Mouse (Mus musculus): ENCODE data around the gene Stx5a. TPM values are rescaled to one million over a fixed set of nuclear protein-coding genes. Genes with fewer than 3 reads are reported as not detected.
A peak's percentile ranks its signal among the peaks of the same experiment; 100 is the strongest.
"Not testable (repeated sequence)": the region's sequence is repeated elsewhere in the genome, so short reads cannot be mapped to it uniquely, and the experiment has no call there.

Gene Stx5a
- polyA plus RNA-seq, 1 experiment from 2014 or later: 150 TPM

DNA sequence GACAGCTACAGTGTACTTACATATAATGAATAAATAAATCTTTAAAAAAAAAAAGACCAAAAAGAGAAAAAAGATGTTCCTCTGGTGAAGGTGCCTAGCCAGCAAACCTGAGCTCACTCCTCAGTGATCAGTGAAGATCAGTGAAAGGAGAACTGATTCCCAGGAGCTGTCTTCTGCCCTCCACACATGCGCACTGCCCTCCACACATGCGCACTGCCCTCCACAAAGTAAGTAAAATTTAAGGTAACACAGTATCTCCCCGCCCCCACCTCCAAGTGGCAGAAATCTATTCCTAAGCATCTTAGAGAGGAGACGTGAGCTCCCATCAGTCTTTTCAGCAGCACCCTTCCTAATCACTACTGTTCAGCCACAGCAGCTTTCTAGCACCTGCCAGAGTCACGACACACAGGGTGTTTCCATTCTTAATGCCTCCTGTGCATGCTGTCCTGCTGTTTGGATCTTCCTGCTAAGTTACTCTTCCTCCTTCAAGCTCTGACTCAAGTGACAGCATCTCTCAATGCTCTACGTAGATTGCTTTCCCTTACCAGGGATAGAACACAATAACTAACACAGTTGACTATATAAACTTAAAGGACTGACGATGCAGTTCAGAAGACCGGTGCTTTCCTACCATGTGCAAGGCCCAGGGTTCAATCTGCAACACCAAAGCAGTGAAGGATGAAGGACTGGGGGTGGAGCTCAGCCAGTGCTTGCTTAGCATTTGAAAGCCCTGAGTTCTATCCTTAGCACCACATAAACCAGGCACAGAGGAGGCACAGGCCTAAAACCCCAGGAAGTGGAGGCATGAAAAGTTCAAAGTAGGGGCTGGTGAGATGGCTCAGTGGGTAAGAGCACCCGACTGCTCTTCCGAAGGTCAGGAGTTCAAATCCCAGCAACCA lies 25.1 kb upstream of the Stx5a start:
- Histone ChIP-seq H3K4me2 (replicated peaks; ENCODE audit: low read depth, low read length) (no peak overlapping the region), H3K27me3 (ENCODE audit: insufficient read depth, low read length) (no peaks in the 10 kb centered on the region), H3K36me3 (ENCODE audit: insufficient read depth, low read length) (0 out of 2 replicates have a peak, but pooled peaks cover under 1% of the 10 kb centered on the region), H3K4me3 (ENCODE audit: low read length) (no peak overlapping the region), H3K27ac (ENCODE audit: low read length) (no peak overlapping the region), H3K4me1 (ENCODE audit: insufficient read depth, low read length) (peaks cover 20% of the 10 kb centered on the region), H3K9me3 (ENCODE audit: low read length) (no peaks in the 10 kb centered on the region), H3K9ac (replicated peaks; ENCODE audit: low read length) (no peak overlapping the region)
- ATAC-seq (ENCODE audit: low FRiP score, low TSS enrichment): no peak
- 70% methylated on average over 10 of the region's 10 CpGs for WGBS

DNA sequence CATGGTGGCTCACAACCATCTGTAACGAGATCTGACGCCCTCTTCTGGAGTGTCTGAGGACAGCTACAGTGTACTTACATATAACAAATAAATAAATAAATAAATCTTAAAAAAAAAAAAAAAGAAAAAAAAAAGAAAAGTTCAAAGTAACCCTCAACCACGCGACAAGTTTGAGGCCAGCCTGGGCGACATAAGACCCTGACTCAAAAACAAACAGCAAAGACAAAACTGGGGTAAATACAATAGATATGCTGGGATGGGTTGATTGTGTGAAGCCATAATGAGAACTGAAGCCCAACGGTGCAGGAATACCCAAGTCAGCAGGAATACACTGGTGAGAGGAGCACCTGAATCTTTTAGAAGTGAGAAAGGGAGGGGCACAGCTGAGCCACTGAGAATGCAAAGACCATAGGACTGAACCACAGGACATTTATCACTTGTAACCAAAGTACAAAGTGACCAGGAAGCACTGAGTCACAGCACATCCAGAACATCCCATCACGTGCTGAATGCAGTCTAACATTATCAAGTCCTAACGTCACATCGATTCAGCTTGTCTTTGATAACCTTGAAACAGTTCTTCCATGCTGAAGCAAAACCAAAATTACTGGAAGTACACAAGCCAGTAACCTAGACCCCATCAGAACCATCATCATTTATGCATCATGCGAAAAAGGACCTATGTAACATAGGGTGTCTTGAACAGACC lies 24.3 kb upstream of the Stx5a start:
- H3K27ac ChIP-seq (ENCODE audit: low read length): no peak overlapping the region
- no peak overlapping the region for H3K4me3 ChIP-seq (ENCODE audit: low read length)
- no peak for ATAC-seq (ENCODE audit: low FRiP score, low TSS enrichment)
- peaks cover 18% of the 10 kb centered on the region for H3K4me1 ChIP-seq (ENCODE audit: insufficient read depth, low read length)
- no peak overlapping the region for H3K4me2 ChIP-seq (replicated peaks; ENCODE audit: low read depth, low read length)
- no peak overlapping the region for H3K9ac ChIP-seq (replicated peaks; ENCODE audit: low read length)
- no peaks in the 10 kb centered on the region for H3K27me3 ChIP-seq (ENCODE audit: insufficient read depth, low read length)
- H3K9me3 ChIP-seq (ENCODE audit: low read length): no peaks in the 10 kb centered on the region
- 76% methylated on average over 8 of the region's 10 CpGs for WGBS
- no peaks in the 10 kb centered on the region for H3K36me3 ChIP-seq (ENCODE audit: insufficient read depth, low read length)

DNA sequence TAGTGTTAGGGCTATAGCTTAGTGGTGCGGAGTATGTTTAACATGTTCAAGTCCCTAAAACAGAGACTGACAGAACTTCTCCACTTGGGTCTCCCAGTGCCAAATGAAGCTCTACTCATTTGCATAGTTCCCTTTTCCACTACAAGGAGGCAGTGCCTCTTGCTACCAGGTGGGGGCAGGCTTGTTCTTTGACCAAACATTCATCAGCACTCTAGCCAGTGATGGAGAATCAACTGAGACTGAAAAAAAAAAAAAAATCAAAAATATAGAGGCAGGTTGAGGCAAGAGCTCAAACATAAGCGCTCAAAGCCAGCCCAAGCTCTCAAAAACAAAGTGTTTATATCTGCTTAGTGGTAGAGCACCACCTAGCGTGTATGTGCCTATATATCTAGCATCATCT lies 22.9 kb upstream of the Stx5a start:
- H3K9me3 ChIP-seq (ENCODE audit: low read length): no peaks in the 10 kb centered on the region
- no peak overlapping the region for H3K4me2 ChIP-seq (replicated peaks; ENCODE audit: low read depth, low read length)
- H3K36me3 ChIP-seq (ENCODE audit: insufficient read depth, low read length): no peaks in the 10 kb centered on the region
- H3K4me1 ChIP-seq (ENCODE audit: insufficient read depth, low read length): peaks cover 19% of the 10 kb centered on the region
- no peaks in the 10 kb centered on the region for H3K27me3 ChIP-seq (ENCODE audit: insufficient read depth, low read length)
- ATAC-seq (ENCODE audit: low FRiP score, low TSS enrichment): no peak
- WGBS: 74% methylated on average over 3 of the region's 3 CpGs
- no peak overlapping the region for H3K9ac ChIP-seq (replicated peaks; ENCODE audit: low read length)
- no peak overlapping the region for H3K4me3 ChIP-seq (ENCODE audit: low read length)
- H3K27ac ChIP-seq (ENCODE audit: low read length): no peak overlapping the region

DNA sequence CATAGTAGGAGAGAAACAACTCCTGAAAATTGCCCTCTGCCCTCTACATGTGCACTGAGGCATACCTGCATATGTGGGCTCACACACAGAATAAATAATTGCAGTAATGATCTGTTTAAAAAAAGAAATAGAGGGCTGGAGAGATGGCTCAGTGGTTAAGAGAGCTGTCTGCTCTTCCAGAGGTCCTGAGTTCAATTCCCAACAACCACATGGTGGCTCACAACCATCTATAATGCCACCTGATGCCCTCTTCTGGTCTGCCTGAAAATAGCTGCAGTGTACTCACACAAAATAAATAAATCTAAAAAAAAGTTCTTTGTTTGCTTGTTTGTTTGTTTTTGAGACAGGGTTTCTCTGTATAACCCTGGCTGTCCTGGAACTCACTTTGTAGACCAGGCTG lies 22.2 kb upstream of the Stx5a start:
- H3K4me1 ChIP-seq (ENCODE audit: insufficient read depth, low read length): peaks cover 18% of the 10 kb centered on the region
- H3K36me3 ChIP-seq (ENCODE audit: insufficient read depth, low read length); H3K27me3 ChIP-seq (ENCODE audit: insufficient read depth, low read length); ATAC-seq (ENCODE audit: low FRiP score, low TSS enrichment); H3K9ac ChIP-seq (replicated peaks; ENCODE audit: low read length); H3K27ac ChIP-seq (ENCODE audit: low read length); H3K4me3 ChIP-seq (ENCODE audit: low read length); H3K4me2 ChIP-seq (replicated peaks; ENCODE audit: low read depth, low read length); H3K9me3 ChIP-seq (ENCODE audit: low read length): not testable (repeated sequence)

DNA sequence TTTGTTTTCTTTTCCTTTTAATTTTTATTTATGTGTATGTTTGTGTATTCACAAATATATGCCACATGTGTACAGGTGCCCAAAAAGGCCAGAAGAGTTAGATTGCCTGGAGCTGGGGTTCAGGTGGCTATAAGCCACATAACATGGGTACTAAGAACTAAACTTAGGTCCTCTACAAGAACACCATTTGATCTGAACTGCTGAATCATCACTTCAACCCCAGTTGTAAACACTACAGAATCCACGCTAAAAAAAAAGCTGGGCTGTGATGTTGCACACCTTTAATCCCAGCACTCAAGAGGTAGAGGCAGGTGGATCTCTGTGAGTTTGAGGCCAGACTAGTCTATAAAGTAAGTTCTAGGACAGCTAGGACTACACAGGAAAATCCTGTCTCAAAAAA lies 19.8 kb upstream of the Stx5a start:
- ATAC-seq (ENCODE audit: low FRiP score, low TSS enrichment): no peak
- Histone ChIP-seq H3K4me1 (ENCODE audit: insufficient read depth, low read length) (peaks cover 28% of the 10 kb centered on the region), H3K4me3 (ENCODE audit: low read length) (no peak overlapping the region), H3K36me3 (ENCODE audit: insufficient read depth, low read length) (peaks cover 21% of the 10 kb centered on the region), H3K4me2 (replicated peaks; ENCODE audit: low read depth, low read length) (no peak overlapping the region), H3K9me3 (ENCODE audit: low read length) (no peaks in the 10 kb centered on the region), H3K27me3 (ENCODE audit: insufficient read depth, low read length) (no peaks in the 10 kb centered on the region), H3K9ac (replicated peaks; ENCODE audit: low read length) (peak overlapping the region; percentile 85; the same call in 1 of the 2 replicates), H3K27ac (ENCODE audit: low read length) (no peak overlapping the region)
- WGBS: 71% methylated on average over 1 of the region's 1 CpGs

DNA sequence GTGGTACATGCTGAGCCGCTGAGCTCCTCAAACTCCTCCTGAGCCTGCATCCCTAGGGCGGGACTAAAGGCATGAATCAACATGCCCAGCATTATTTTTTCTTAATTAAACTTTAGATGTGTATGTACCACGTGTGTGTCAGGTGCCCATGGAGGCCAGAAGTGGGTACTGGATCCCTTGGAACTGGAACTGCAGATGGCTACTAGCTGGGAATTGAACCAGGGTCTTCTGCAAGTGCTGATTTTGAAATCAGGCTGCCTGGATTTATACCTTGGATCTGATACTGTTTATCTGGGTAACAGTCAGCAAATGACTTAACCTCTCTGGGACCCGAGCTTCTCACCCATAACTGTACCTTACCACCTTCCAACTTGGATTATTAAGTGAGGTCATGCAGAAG lies 19.2 kb upstream of the Stx5a start:
- Histone ChIP-seq H3K4me2 (replicated peaks; ENCODE audit: low read depth, low read length) (peak overlapping the region; percentile 67), H3K4me3 (ENCODE audit: low read length) (peak overlapping the region; percentile 97), H3K27ac (ENCODE audit: low read length) (0 out of 2 replicates have a peak overlapping the region, but pooled peaks have one; percentile 31), H3K9me3 (ENCODE audit: low read length) (no peaks in the 10 kb centered on the region), H3K27me3 (ENCODE audit: insufficient read depth, low read length) (no peaks in the 10 kb centered on the region), H3K36me3 (ENCODE audit: insufficient read depth, low read length) (peaks cover 28% of the 10 kb centered on the region), H3K4me1 (ENCODE audit: insufficient read depth, low read length) (peaks cover 28% of the 10 kb centered on the region), H3K9ac (replicated peaks; ENCODE audit: low read length) (peak overlapping the region; percentile 85)
- 40% methylated on average over 4 of the region's 4 CpGs for WGBS
- ATAC-seq (ENCODE audit: low FRiP score, low TSS enrichment): no peak

DNA sequence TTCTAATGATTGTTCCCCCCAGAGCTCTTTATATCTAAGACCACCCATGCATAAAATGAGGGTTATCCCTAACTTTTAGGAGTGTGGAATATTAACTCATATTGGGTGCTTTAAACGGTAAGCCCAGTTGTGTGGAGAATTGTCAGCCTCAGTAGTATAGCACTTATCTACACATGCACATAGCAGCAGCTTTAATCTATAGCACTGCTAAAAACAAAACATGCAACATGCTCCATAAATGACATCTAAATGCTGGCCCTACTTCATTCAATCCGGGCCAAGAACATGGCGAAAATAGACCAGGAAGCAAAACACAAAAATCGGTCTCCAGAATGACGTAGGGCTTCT lies 18.7 kb upstream of the Stx5a start:
- Histone ChIP-seq H3K4me2 (replicated peaks; ENCODE audit: low read depth, low read length) (peak overlapping the region; percentile 67), H3K27me3 (ENCODE audit: insufficient read depth, low read length) (no peaks in the 10 kb centered on the region), H3K9me3 (ENCODE audit: low read length) (no peaks in the 10 kb centered on the region), H3K27ac (ENCODE audit: low read length) (peak overlapping the region; percentile 95), H3K36me3 (ENCODE audit: insufficient read depth, low read length) (peaks cover 28% of the 10 kb centered on the region), H3K4me1 (ENCODE audit: insufficient read depth, low read length) (peaks cover 28% of the 10 kb centered on the region), H3K4me3 (ENCODE audit: low read length) (peak overlapping the region; percentile 97), H3K9ac (replicated peaks; ENCODE audit: low read length) (peak overlapping the region; percentile 85)
- WGBS: under 1% methylated on average over 5 of the region's 5 CpGs
- ATAC-seq (ENCODE audit: low FRiP score, low TSS enrichment): peak; percentile 4; the same call in 1 of the 2 replicates

DNA sequence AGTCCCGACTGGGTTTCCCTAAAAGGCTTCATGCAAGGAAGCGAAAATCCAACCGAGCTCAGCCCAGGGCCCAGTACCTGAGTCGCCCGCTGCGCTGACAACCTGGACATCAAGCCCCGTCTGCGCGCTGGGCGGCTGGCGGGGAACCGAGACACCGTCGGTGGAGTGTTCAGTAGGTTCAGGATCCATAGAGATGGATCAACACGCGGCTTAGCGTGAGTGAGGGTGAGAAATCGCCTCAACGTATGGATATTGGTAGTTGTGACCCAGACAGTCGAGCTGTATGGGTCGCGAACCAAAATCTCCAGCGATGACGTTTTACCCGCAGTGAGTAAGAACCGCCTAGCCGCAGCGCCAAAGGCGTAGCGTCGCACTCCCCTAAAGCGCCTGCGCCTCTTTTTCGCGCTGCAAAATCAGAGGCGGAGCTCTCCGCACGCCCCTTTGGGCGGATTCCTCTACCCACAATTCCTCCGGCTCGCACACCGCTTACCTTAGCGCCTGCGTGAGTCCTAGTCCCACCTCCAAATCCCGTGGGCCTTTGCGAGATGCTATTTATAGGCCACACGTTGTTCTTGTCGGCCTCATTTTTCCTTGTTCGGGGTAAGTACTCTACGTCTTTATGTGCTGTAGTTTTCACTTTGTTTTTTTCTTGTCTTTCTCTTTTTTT lies 18.2 kb upstream of the Stx5a start, which contains the start of gene Slc3a2:
Slc3a2 (minus strand) TSS at position 463 of the 667 bp plus-strand sequence.
- peak within 1 kb of the TSS; percentile 89 for H3K4me2 ChIP-seq (replicated peaks; ENCODE audit: low read depth, low read length)
- H3K9me3 ChIP-seq (ENCODE audit: low read length): no peaks in the 10 kb centered on the region
- peak; percentile 95 for ATAC-seq (ENCODE audit: low FRiP score, low TSS enrichment)
- WGBS: under 1% methylated on average over 50 of the region's 50 CpGs
- peak within 1 kb of the TSS; percentile 97 for H3K4me3 ChIP-seq (ENCODE audit: low read length)
- peaks cover 28% of the 10 kb centered on the region for H3K36me3 ChIP-seq (ENCODE audit: insufficient read depth, low read length)
- peak within 1 kb of the TSS; percentile 95 for H3K27ac ChIP-seq (ENCODE audit: low read length)
- H3K4me1 ChIP-seq (ENCODE audit: insufficient read depth, low read length): peaks cover 28% of the 10 kb centered on the region
- peak within 1 kb of the TSS; percentile 98 for H3K9ac ChIP-seq (replicated peaks; ENCODE audit: low read length)
- no peaks in the 10 kb centered on the region for H3K27me3 ChIP-seq (ENCODE audit: insufficient read depth, low read length)

DNA sequence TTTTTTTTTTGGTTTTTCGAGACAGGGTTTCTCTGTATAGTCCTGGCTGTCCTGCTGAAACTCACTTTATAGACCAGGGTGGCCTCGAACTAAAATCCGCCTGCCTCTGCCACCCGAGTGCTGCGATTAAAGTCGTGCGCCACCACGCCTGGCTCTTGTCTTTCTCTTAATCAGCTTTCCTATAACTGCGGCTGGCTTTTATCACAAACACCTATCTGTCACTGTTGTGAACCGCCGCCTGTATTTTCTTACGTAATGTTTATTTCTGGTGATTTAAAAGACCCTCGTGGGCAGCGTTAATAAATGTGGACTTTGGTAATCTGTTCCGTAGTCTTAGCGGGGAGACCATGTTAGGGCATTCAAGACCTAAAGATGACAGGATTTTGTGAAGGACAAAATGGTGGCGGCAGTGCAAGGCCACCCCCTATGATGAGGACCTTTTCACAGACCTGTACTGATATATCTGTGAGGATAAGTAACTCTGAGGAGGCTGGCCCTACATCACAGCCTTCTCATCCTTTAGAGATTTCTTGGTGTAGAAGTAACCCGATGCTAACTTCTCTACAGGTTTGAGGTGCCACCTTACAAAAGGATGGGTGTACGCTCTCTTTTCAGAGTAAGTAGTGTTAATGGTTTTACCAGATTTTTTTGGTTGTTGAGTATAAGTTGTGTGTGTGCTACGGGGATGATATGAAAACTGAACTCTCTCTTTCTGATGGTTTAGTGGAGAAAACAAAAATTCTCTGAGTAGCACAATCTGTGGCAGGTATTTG lies 17.5 kb upstream of the Stx5a start:
- peak overlapping the region; percentile 97 for H3K4me3 ChIP-seq (ENCODE audit: low read length)
- H3K27me3 ChIP-seq (ENCODE audit: insufficient read depth, low read length): no peaks in the 10 kb centered on the region
- H3K9ac ChIP-seq (replicated peaks; ENCODE audit: low read length): peak overlapping the region; percentile 98
- under 1% methylated on average over 20 of the region's 20 CpGs for WGBS
- no peaks in the 10 kb centered on the region for H3K9me3 ChIP-seq (ENCODE audit: low read length)
- peaks cover 28% of the 10 kb centered on the region for H3K36me3 ChIP-seq (ENCODE audit: insufficient read depth, low read length)
- peak overlapping the region; percentile 93 for H3K27ac ChIP-seq (ENCODE audit: low read length)
- H3K4me2 ChIP-seq (replicated peaks; ENCODE audit: low read depth, low read length): peak overlapping the region; percentile 89
- no peak for ATAC-seq (ENCODE audit: low FRiP score, low TSS enrichment)
- peaks cover 28% of the 10 kb centered on the region for H3K4me1 ChIP-seq (ENCODE audit: insufficient read depth, low read length)
